Mouse (Mus musculus): Measurements from ENCODE around the gene Tmod2.

The Tmod2 gene

GRCm38 (mm10) chr9:75600166-75600934 is 10.8 kb downstream of the Tmod2 start:
- DNase-seq (ENCODE audit: low read depth) = no peak

GRCm38 (mm10) chr9:75599191-75599841 is 11.8 kb downstream of the Tmod2 start:
- no peak for DNase-seq (ENCODE audit: low read depth)

- DNase-seq (ENCODE audit: low read depth) = no peak
These were observed 13.5 kb downstream of the Tmod2 start for GRCm38 (mm10) chr9:75597596-75597995.

GRCm38 (mm10) chr9:75597036-75597435 is 14.1 kb downstream of the Tmod2 start:
- no peak for DNase-seq (ENCODE audit: low read depth)

- DNase-seq (ENCODE audit: low read depth) = no peak
These were observed 17.6 kb downstream of the Tmod2 start for GRCm38 (mm10) chr9:75593481-75593880.

GRCm38 (mm10) chr9:75589850-75590790 is 21.0 kb downstream of the Tmod2 start:
- no peak for DNase-seq (ENCODE audit: low read depth)

GRCm38 (mm10) chr9:75581694-75582350 is 29.3 kb downstream of the Tmod2 start:
- DNase-seq (ENCODE audit: low read depth) = peak; percentile 75

GRCm38 (mm10) chr9:75579321-75579720 is 31.8 kb downstream of the Tmod2 start:
- DNase-seq (ENCODE audit: low read depth) = no peak

- DNase-seq (ENCODE audit: low read depth) = no peak
These were observed 39.8 kb downstream of the Tmod2 start for GRCm38 (mm10) chr9:75571036-75571942.

GRCm38 (mm10) chr9:75568399-75568798 is 42.7 kb downstream of the Tmod2 start:
- DNase-seq (ENCODE audit: low read depth) = no peak

- no peak for DNase-seq (ENCODE audit: low read depth)
These were observed 46.2 kb downstream of the Tmod2 start for GRCm38 (mm10) chr9:75564892-75565291.

GRCm38 (mm10) chr9:75563622-75564021 is 47.5 kb downstream of the Tmod2 start:
- no peak for DNase-seq (ENCODE audit: low read depth)

GRCm38 (mm10) chr9:75563176-75563575 is 47.9 kb downstream of the Tmod2 start:
- no peak for DNase-seq (ENCODE audit: low read depth)

GRCm38 (mm10) chr9:75561040-75561669 is 50.0 kb downstream of the Tmod2 start:
- DNase-seq (ENCODE audit: low read depth) = no peak

GRCm38 (mm10) chr9:75560353-75560752 is 50.8 kb downstream of the Tmod2 start:
- no peak for DNase-seq (ENCODE audit: low read depth)

- DNase-seq (ENCODE audit: low read depth) = peak; percentile 92
These were observed 51.6 kb downstream of the Tmod2 start, which contains the start of gene Tmod3 for GRCm38 (mm10) chr9:75559512-75560012. Gene Tmod3 (minus strand): TSS chr9:75559657.

GRCm38 (mm10) chr9:75558812-75559511 is 52.2 kb downstream of the Tmod2 start:
- DNase-seq (ENCODE audit: low read depth) = peak; percentile 69

- DNase-seq (ENCODE audit: low read depth) = no peak
These were observed 52.8 kb downstream of the Tmod2 start for GRCm38 (mm10) chr9:75558360-75558759.

GRCm38 (mm10) chr9:75553719-75554118 is 57.4 kb downstream of the Tmod2 start:
- no peak for DNase-seq (ENCODE audit: low read depth)
